Mouse (Mus musculus) hindbrain, embryonic 11.5 days (tissue): ENCODE measurements around the gene Klhl25. TPM values are rescaled to one million over a fixed set of nuclear protein-coding genes. Genes with fewer than 3 reads are reported as not detected.

Experiments
- ATAC-seq: fragments of 200-750 bp; cut with Nextera tagmentation; 2 replicates; pipeline ENCODE4 v1.8.0; 2017; ENCODE audit warnings: mild to moderate bottlenecking, moderate TSS enrichment, moderate library complexity; ENCODE audit not compliant: low FRiP score
- DNase-seq: peaks from one replicate; pipeline ENCODE4 v3.0.0-alpha.2; 2015; ENCODE audit warnings: low spot score
- H3K27ac ChIP-seq: fragments of 300-500 bp; sonication (generic); 2 replicates; pipeline ENCODE4 v1.5.1; 2014; ENCODE audit warnings: mild to moderate bottlenecking, low read depth, low read length
- H3K27me3 ChIP-seq: fragments of 300-500 bp; sonication (generic); 2 replicates; pipeline ENCODE4 v1.6.1; 2014; ENCODE audit warnings: mild to moderate bottlenecking, low read length, moderate library complexity, mixed read lengths; ENCODE audit not compliant: control insufficient read depth, insufficient read depth
- H3K36me3 ChIP-seq: fragments of 300-500 bp; sonication (generic); 2 replicates; pipeline ENCODE4 v1.6.1; 2014; ENCODE audit warnings: mild to moderate bottlenecking, low read length, moderate library complexity, mixed read lengths; ENCODE audit not compliant: control insufficient read depth, insufficient read depth
- H3K4me1 ChIP-seq: fragments of 300-500 bp; sonication (generic); replicated peaks from 2 replicates; pipeline ENCODE4 v1.6.1; 2014; ENCODE audit warnings: low read length, mixed read lengths; ENCODE audit not compliant: control insufficient read depth, insufficient read depth
- H3K4me2 ChIP-seq: fragments of 300-500 bp; sonication (generic); replicated peaks from 2 replicates; pipeline ENCODE4 v1.6.1; 2014; ENCODE audit warnings: mild to moderate bottlenecking, low read depth, low read length
- H3K4me3 ChIP-seq: fragments of 300-500 bp; sonication (generic); 2 replicates; pipeline ENCODE4 v1.5.1; 2014; ENCODE audit warnings: low read depth, low read length
- H3K9ac ChIP-seq: fragments of 300-500 bp; sonication (generic); 2 replicates; pipeline ENCODE4 v1.6.1; 2014; ENCODE audit warnings: low read depth, low read length
- H3K9me3 ChIP-seq: fragments of 300-500 bp; sonication (generic); 2 replicates; pipeline ENCODE4 v1.6.1; 2016; ENCODE audit warnings: low read length; ENCODE audit not compliant: control insufficient read depth
- WGBS: fragments of 180-500 bp; shearing (Covaris S2); extraction: QIAGEN DNeasy Blood & Tissue Kit; methylation state at CpG from one replicate; pipeline ENCODE4 v1.1.7; 2014; 5-methylcytosine and 5-hydroxymethylcytosine counted together
- polyA plus RNA-seq: library from polyadenylated mRNA; unstranded; fragments of >200 nt; fragmentation: Nextera tagmentation; extraction: Ambion mirVana; gene quantifications from 2 replicates; pipeline ENCODE4 v1.2.1, GENCODE M21; 2014

Gene Klhl25
- polyA plus RNA-seq, 1 experiment from 2014 or later = 17.0 TPM

- DNase-seq (no peak), ATAC-seq (no peak)
- WGBS = 89% methylated on average over 8 of the region's 8 CpGs
- H3K9me3 ChIP-seq = no peaks in the 10 kb centered on the region
- H3K4me3 ChIP-seq = no peak overlapping the region
- no peak overlapping the region for H3K9ac ChIP-seq
- no peaks in the 10 kb centered on the region for H3K27me3 ChIP-seq
- no peak overlapping the region for H3K27ac ChIP-seq
- no peaks in the 10 kb centered on the region for H3K36me3 ChIP-seq
- no peak overlapping the region for H3K4me2 ChIP-seq
- no peaks in the 10 kb centered on the region for H3K4me1 ChIP-seq
Measured at GRCm38 (mm10) chr7:75893709-75894108, 45.6 kb downstream of the Klhl25 start.

GRCm38 (mm10) chr7:75897041-75897440 is 48.9 kb downstream of the Klhl25 start:
- Histone ChIP-seq H3K27ac (no peak overlapping the region), H3K27me3 (no peaks in the 10 kb centered on the region), H3K9me3 (no peaks in the 10 kb centered on the region), H3K9ac (no peak overlapping the region), H3K4me1 (no peaks in the 10 kb centered on the region), H3K36me3 (no peaks in the 10 kb centered on the region), H3K4me2 (no peak overlapping the region), H3K4me3 (no peak overlapping the region)
- DNase-seq (peak; percentile 10), ATAC-seq (no peak)
- WGBS = 85% methylated on average over 5 of the region's 5 CpGs

- H3K4me2 ChIP-seq = no peak overlapping the region
- ATAC-seq = no peak
- WGBS = 45% methylated on average over 6 of the region's 6 CpGs
Measured at GRCm38 (mm10) chr7:75899102-75899501, 51.0 kb downstream of the Klhl25 start.

GRCm38 (mm10) chr7:75899517-75899916 is 51.4 kb downstream of the Klhl25 start:
- Histone ChIP-seq H3K9ac (no peak overlapping the region), H3K9me3 (no peaks in the 10 kb centered on the region), H3K4me1 (no peaks in the 10 kb centered on the region), H3K36me3 (no peaks in the 10 kb centered on the region), H3K27me3 (no peaks in the 10 kb centered on the region), H3K4me3 (no peak overlapping the region), H3K4me2 (no peak overlapping the region), H3K27ac (no peak overlapping the region)
- ATAC-seq (no peak), DNase-seq (no peak)
- 29% methylated on average over 8 of the region's 8 CpGs for WGBS

More at GRCm38 (mm10) chr7:75899102-75899501, 51.0 kb downstream of the Klhl25 start:
- Histone ChIP-seq H3K27me3 (no peaks in the 10 kb centered on the region), H3K9ac (no peak overlapping the region), H3K4me3 (no peak overlapping the region), H3K36me3 (no peaks in the 10 kb centered on the region), H3K9me3 (no peaks in the 10 kb centered on the region), H3K27ac (no peak overlapping the region), H3K4me1 (no peaks in the 10 kb centered on the region)
- peak; percentile 6 for DNase-seq

- Histone ChIP-seq H3K9me3 (no peaks in the 10 kb centered on the region), H3K27me3 (no peaks in the 10 kb centered on the region), H3K9ac (no peak overlapping the region), H3K4me1 (no peaks in the 10 kb centered on the region), H3K36me3 (no peaks in the 10 kb centered on the region), H3K4me2 (no peak overlapping the region), H3K27ac (no peak overlapping the region), H3K4me3 (no peak overlapping the region)
- DNase-seq = no peak
- WGBS = 78% methylated on average over 4 of the region's 4 CpGs
- ATAC-seq = no peak
Measured at GRCm38 (mm10) chr7:75899954-75900353, 51.8 kb downstream of the Klhl25 start.

GRCm38 (mm10) chr7:75905145-75905544 is 57.0 kb downstream of the Klhl25 start:
- no peak for DNase-seq
- Histone ChIP-seq H3K36me3 (no peaks in the 10 kb centered on the region), H3K4me3 (no peak overlapping the region), H3K9ac (no peak overlapping the region), H3K27me3 (no peaks in the 10 kb centered on the region), H3K4me1 (no peaks in the 10 kb centered on the region), H3K4me2 (no peak overlapping the region), H3K9me3 (no peaks in the 10 kb centered on the region), H3K27ac (no peak overlapping the region)
- no peak for ATAC-seq
- 37% methylated on average over 2 of the region's 2 CpGs for WGBS

GRCm38 (mm10) chr7:75910035-75910651 is 62.0 kb downstream of the Klhl25 start:
- peak overlapping the region; percentile 8; the same call in 1 of the 2 replicates for H3K9ac ChIP-seq
- DNase-seq = peak; percentile 86
- H3K4me1 ChIP-seq = no peaks in the 10 kb centered on the region; the same call in 1 of the 2 replicates
- H3K4me3 ChIP-seq = no peak overlapping the region
- H3K36me3 ChIP-seq = no peaks in the 10 kb centered on the region
- WGBS = 12% methylated on average over 11 of the region's 11 CpGs
- no peak overlapping the region for H3K27ac ChIP-seq
- no peaks in the 10 kb centered on the region for H3K27me3 ChIP-seq
- peak overlapping the region; percentile 24 for H3K4me2 ChIP-seq
- ATAC-seq = peak; percentile 80
- H3K9me3 ChIP-seq = no peaks in the 10 kb centered on the region

GRCm38 (mm10) chr7:75910652-75911035 is 62.5 kb downstream of the Klhl25 start:
- no peak for ATAC-seq
- Histone ChIP-seq H3K4me2 (peak overlapping the region; percentile 24), H3K4me3 (no peak overlapping the region), H3K9me3 (no peaks in the 10 kb centered on the region), H3K27me3 (no peaks in the 10 kb centered on the region), H3K36me3 (no peaks in the 10 kb centered on the region), H3K4me1 (no peaks in the 10 kb centered on the region; the same call in 1 of the 2 replicates), H3K9ac (0 out of 2 replicates have a peak overlapping the region, but pooled peaks have one; percentile 8), H3K27ac (no peak overlapping the region)
- 84% methylated on average over 8 of the region's 8 CpGs for WGBS
- DNase-seq = peak; percentile 8

- H3K4me2 ChIP-seq = no peak overlapping the region
- H3K27me3 ChIP-seq = no peaks in the 10 kb centered on the region
- H3K27ac ChIP-seq = no peak overlapping the region
- peak; percentile 88 for ATAC-seq
- H3K4me3 ChIP-seq = no peak overlapping the region
- no peaks in the 10 kb centered on the region for H3K36me3 ChIP-seq
- no peak overlapping the region for H3K9ac ChIP-seq
- 2% methylated on average over 7 of the region's 7 CpGs for WGBS
- peak; percentile 93 for DNase-seq
- no peaks in the 10 kb centered on the region; the same call in 1 of the 2 replicates for H3K4me1 ChIP-seq
- H3K9me3 ChIP-seq = no peaks in the 10 kb centered on the region
Measured at GRCm38 (mm10) chr7:75913952-75914351, 65.8 kb downstream of the Klhl25 start.
